Mouse (Mus musculus): ENCODE results near the gene Prmt7.
"Not testable (repeated sequence)": the region's sequence is repeated elsewhere in the genome, so short reads cannot be mapped to it uniquely, and the experiment has no call there.

Gene Prmt7

GRCm38 (mm10) chr8:106210821-106211345 lies at the start of gene Prmt7, which contains the start of gene Slc7a6os:
Gene Prmt7, plus strand, starts transcription at chr8:106210936.
Gene Slc7a6os, minus strand, starts transcription at chr8:106210935.
- DNase-seq, result peak; percentile 99

GRCm38 (mm10) chr8:106163251-106163650 lies 47.5 kb upstream of the Prmt7 start:
- DNase-seq, result no peak

- DNase-seq, result peak; percentile 76
Observed at GRCm38 (mm10) chr8:106165460-106165859, 45.3 kb upstream of the Prmt7 start.

- DNase-seq, result peak; percentile 91
Observed at GRCm38 (mm10) chr8:106168356-106169016, 42.2 kb upstream of the Prmt7 start, which contains the start of gene Slc7a6. Gene Slc7a6, plus strand, starts transcription at chr8:106168857.

- peak; percentile 75 for DNase-seq
Observed at GRCm38 (mm10) chr8:106169017-106169933, 41.5 kb upstream of the Prmt7 start.

- no peak for DNase-seq
Observed at GRCm38 (mm10) chr8:106169934-106170480, 40.7 kb upstream of the Prmt7 start.

GRCm38 (mm10) chr8:106173566-106173965 lies 37.2 kb upstream of the Prmt7 start:
- DNase-seq, result no peak

GRCm38 (mm10) chr8:106176891-106177290 lies 33.8 kb upstream of the Prmt7 start:
- DNase-seq, result peak; percentile 19

GRCm38 (mm10) chr8:106177594-106177993 lies 33.1 kb upstream of the Prmt7 start:
- no peak for DNase-seq

GRCm38 (mm10) chr8:106178428-106178827 lies 32.3 kb upstream of the Prmt7 start:
- DNase-seq, result no peak

- DNase-seq, result no peak
Observed at GRCm38 (mm10) chr8:106185628-106186270, 25.0 kb upstream of the Prmt7 start.

- no peak for DNase-seq
Observed at GRCm38 (mm10) chr8:106186394-106186793, 24.3 kb upstream of the Prmt7 start.

GRCm38 (mm10) chr8:106189162-106189561 lies 21.6 kb upstream of the Prmt7 start:
- no peak for DNase-seq

GRCm38 (mm10) chr8:106191639-106192038 lies 19.1 kb upstream of the Prmt7 start:
- no peak for DNase-seq

- DNase-seq, result no peak
Observed at GRCm38 (mm10) chr8:106193162-106193561, 17.6 kb upstream of the Prmt7 start.

- DNase-seq, result no peak
Observed at GRCm38 (mm10) chr8:106194062-106194461, 16.7 kb upstream of the Prmt7 start.

GRCm38 (mm10) chr8:106198741-106199140 lies 12.0 kb upstream of the Prmt7 start:
- peak; percentile 58 for DNase-seq

- DNase-seq, result not testable (repeated sequence)
Observed at GRCm38 (mm10) chr8:106199596-106199995, 11.1 kb upstream of the Prmt7 start.

- DNase-seq, result peak; percentile 71
Observed at GRCm38 (mm10) chr8:106210035-106210731, 553 bp upstream of the Prmt7 start.

GRCm38 (mm10) chr8:106211421-106211820 lies 685 bp downstream of the Prmt7 start:
- no peak for DNase-seq

- no peak for DNase-seq
Observed at GRCm38 (mm10) chr8:106213959-106214358, 3.2 kb downstream of the Prmt7 start.

GRCm38 (mm10) chr8:106219620-106220019 lies 8.9 kb downstream of the Prmt7 start:
- DNase-seq, result no peak

Measured in embryo, embryonic 11 days (tissue).